Mouse (Mus musculus) myocyte (in vitro differentiated cells): Measurements from ENCODE around the gene Hba-a2. TPM values are rescaled to one million over a fixed set of nuclear protein-coding genes. Genes with fewer than 3 reads are reported as not detected.

Source experiments
- H3K27me3 ChIP-seq: one replicate; pipeline ENCODE4 v1.6.1; 2011; ENCODE audit not compliant: control insufficient read depth, insufficient read depth, insufficient read length
- H3K36me3 ChIP-seq: one replicate; pipeline ENCODE4 v1.6.1; 2011; ENCODE audit not compliant: control insufficient read depth, insufficient read depth
- H3K4me2 ChIP-seq: one replicate; pipeline ENCODE4 v1.6.1; 2011; ENCODE audit warnings: low read depth, control low read depth
- H3K4me3 ChIP-seq: one replicate; pipeline ENCODE4 v1.5.1; 2011; ENCODE audit warnings: mild to moderate bottlenecking, control low read depth, moderate library complexity
- H3K79me2 ChIP-seq: one replicate; pipeline ENCODE4 v1.6.1; 2011; ENCODE audit not compliant: control insufficient read depth, insufficient read depth
- H3ac ChIP-seq: one replicate; pipeline ENCODE4 v1.6.1; 2011; ENCODE audit not compliant: control insufficient read depth, insufficient read length
- CEBPB ChIP-seq: IDR thresholded peaks from 2 replicates; pipeline ENCODE4 v1.6.1; 2011; ENCODE audit warnings: mild to moderate bottlenecking, moderate library complexity; ENCODE audit not compliant: poor library complexity, insufficient read depth, severe bottlenecking
- E2F4 ChIP-seq: IDR thresholded peaks from one replicate; pipeline ENCODE4 v1.6.1; 2011; ENCODE audit warnings: mild to moderate bottlenecking, control low read depth, moderate library complexity; ENCODE audit not compliant: insufficient read depth
- MAX ChIP-seq: IDR thresholded peaks from one replicate; pipeline ENCODE4 v1.6.1; 2011; ENCODE audit warnings: low read depth, mild to moderate bottlenecking, control low read depth
- MYOD1 ChIP-seq, 3 experiments: IDR thresholded peaks; one replicate each; pipeline ENCODE4 v1.6.1; 2011; ENCODE audit warnings: control low read depth in 2 of 3, low read depth in 2 of 3, mild to moderate bottlenecking in 2 of 3, moderate library complexity in 1 of 3; ENCODE audit not compliant: insufficient read length in 2 of 3, control insufficient read depth in 1 of 3
- MYOG ChIP-seq, 3 experiments: IDR thresholded peaks; one replicate each; pipeline ENCODE4 v1.6.1; 2011; ENCODE audit warnings: control low read depth in 2 of 3, low read depth in 2 of 3, mild to moderate bottlenecking in 2 of 3; ENCODE audit not compliant: insufficient read length in 2 of 3, control insufficient read depth in 1 of 3, insufficient read depth in 1 of 3
- POLR2A ChIP-seq: IDR thresholded peaks from one replicate; pipeline ENCODE4 v1.6.1; 2011; ENCODE audit warnings: low read depth, mild to moderate bottlenecking, control low read depth, moderate library complexity; ENCODE audit not compliant: insufficient read length
- POLR2AphosphoS2 ChIP-seq: IDR thresholded peaks from one replicate; pipeline ENCODE4 v1.6.1; 2011; ENCODE audit warnings: low read depth, control low read depth; ENCODE audit not compliant: insufficient read length
- REST ChIP-seq: IDR thresholded peaks from one replicate; pipeline ENCODE4 v1.6.1; 2011; ENCODE audit warnings: mild to moderate bottlenecking, control low read depth, moderate library complexity; ENCODE audit not compliant: insufficient read depth, insufficient read length
- SRF ChIP-seq: IDR thresholded peaks from one replicate; pipeline ENCODE4 v1.6.1; 2011; ENCODE audit warnings: low read depth; ENCODE audit not compliant: control insufficient read depth, insufficient read length
- TCF12 ChIP-seq: IDR thresholded peaks from one replicate; pipeline ENCODE4 v1.6.1; 2011; ENCODE audit warnings: mild to moderate bottlenecking, control low read depth; ENCODE audit not compliant: poor library complexity, insufficient read depth, severe bottlenecking
- TCF3 ChIP-seq: IDR thresholded peaks from one replicate; pipeline ENCODE4 v1.6.1; 2011; ENCODE audit warnings: low read depth, control low read depth; ENCODE audit not compliant: insufficient read length
- USF1 ChIP-seq: IDR thresholded peaks from one replicate; pipeline ENCODE4 v1.6.1; 2011; ENCODE audit warnings: low read depth, mild to moderate bottlenecking, control low read depth, moderate library complexity
- polyA plus RNA-seq: library from polyadenylated mRNA; unstranded; fragments of >200 nt; fragmentation: generic; extraction: Trizol; gene quantifications from one replicate; pipeline ENCODE4 v1.2.1, GENCODE M21; 2012; ENCODE audit warnings: missing spikeins

Gene Hba-a2
- polyA plus RNA-seq, 1 experiment: not detected

DNA sequence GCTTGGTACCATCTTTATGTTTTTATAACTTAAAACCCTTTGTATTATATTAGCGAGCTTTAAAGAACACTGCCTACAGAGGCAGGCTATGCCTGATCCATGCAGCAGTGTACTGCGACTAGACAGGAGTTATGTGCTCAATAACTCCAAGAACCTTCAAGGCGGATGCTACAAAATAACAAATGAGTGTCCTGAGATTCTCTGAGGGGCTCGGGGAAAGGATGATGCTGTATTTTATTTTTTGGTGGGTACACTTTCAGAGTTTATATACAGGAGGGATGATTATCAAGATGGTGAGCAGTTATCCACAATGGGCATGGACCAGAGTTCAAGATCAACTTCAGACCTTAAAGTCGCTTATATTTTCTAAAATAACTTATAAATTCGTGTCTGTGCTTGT, 29.5 kb upstream of the Hba-a2 start:
- H3K4me2 ChIP-seq: peak overlapping the region; percentile 92
- H3K4me3 ChIP-seq: peak overlapping the region; percentile 61
- peaks cover 28% of the 10 kb centered on the region for H3K79me2 ChIP-seq
- no peaks in the 10 kb centered on the region for H3K27me3 ChIP-seq
- TF ChIP-seq TCF12 (no peak), MYOD1 (IDR thresholded peaks at IDR 0.05; ENCODE audit: control insufficient read depth in 1 of 3, insufficient read length in 2 of 3, low read depth in 2 of 3) (no peak), POLR2A (no peak), POLR2AphosphoS2 (no peak), MAX (no peak), E2F4 (no peak), TCF3 (no peak), CEBPB (no peak), REST (no peak), MYOG (IDR thresholded peaks at IDR 0.05; ENCODE audit: control insufficient read depth in 1 of 3, insufficient read depth in 1 of 3, insufficient read length in 2 of 3, low read depth in 2 of 3) (no peak), SRF (no peak)
- peak overlapping the region; percentile 58 for H3ac ChIP-seq
- H3K36me3 ChIP-seq: no peaks in the 10 kb centered on the region

DNA sequence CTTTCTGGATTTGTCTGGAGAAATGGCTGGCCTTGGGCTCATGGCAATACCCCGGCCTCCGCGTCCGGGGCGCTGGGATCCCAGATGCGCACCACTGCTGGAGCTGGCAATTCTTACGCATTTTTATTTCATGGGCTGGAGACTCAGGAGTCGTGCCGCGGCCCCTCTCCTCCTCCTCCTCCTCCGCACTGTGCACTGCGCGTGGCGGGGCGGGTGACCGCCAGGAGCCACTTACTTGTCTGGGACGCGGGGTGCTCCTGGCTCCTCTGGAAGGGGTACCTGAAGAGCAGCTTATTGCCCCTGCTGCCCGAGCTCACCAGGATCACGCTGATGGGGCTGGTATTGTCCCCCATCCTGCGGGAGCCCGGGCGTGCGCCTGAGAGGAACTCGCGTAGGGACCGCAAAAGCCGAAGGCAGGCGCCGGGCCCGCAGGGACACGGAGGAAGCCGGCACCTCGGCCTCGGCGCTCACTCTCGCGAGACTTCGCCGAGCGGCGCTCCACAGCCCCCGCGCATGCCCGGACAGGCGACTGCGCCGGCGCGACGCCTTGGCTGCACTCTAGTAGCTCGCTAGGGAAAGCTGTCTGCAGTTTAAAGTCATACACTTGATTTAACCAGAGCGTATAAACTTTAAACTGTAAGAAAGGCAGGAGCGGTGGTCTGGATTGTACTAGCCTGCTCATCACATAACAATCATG, 29.0 kb upstream of the Hba-a2 start, which contains the start of gene Nprl3:
TSS of gene Nprl3 (minus strand) at position 520 of the 697 bp plus-strand sequence.
- Histone ChIP-seq H3K27me3 (no peaks in the 10 kb centered on the region), H3K4me2 (peak within 1 kb of the TSS; percentile 99), H3K79me2 (peaks cover 28% of the 10 kb centered on the region), H3ac (peak within 1 kb of the TSS; percentile 58), H3K4me3 (peak within 1 kb of the TSS; percentile 61), H3K36me3 (no peaks in the 10 kb centered on the region)
- TF ChIP-seq MYOG (IDR thresholded peaks at IDR 0.05; ENCODE audit: control insufficient read depth in 1 of 3, insufficient read depth in 1 of 3, insufficient read length in 2 of 3, low read depth in 2 of 3) (no peak), POLR2A (peak; percentile 96), POLR2AphosphoS2 (peak; percentile 98), TCF3 (no peak)

DNA sequence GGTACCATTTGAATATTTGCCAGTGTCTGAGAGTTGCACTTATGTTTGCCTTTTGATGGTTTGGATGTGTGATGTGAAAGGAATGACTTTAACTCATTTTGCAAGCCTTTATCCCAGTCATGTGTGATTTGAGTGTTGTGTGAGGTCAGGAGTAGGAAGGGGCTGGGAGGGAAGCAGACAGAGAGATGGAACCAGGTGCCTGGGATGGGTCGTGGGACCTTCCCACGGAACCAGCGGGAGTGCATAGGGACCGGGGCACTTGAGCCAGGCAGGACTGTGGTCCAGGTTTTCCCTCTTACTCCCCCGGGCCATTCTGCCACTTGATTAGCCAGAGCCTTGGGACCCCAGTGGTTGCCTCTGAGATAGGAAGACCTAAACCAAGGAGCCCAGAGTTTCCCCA, 28.3 kb upstream of the Hba-a2 start:
- Histone ChIP-seq H3K79me2 (peaks cover 27% of the 10 kb centered on the region), H3ac (peak overlapping the region; percentile 58), H3K36me3 (no peaks in the 10 kb centered on the region), H3K4me2 (peak overlapping the region; percentile 99), H3K4me3 (peak overlapping the region; percentile 61), H3K27me3 (no peaks in the 10 kb centered on the region)
- TF ChIP-seq CEBPB (no peak), MYOG (IDR thresholded peaks at IDR 0.05; ENCODE audit: control insufficient read depth in 1 of 3, insufficient read depth in 1 of 3, insufficient read length in 2 of 3, low read depth in 2 of 3) (no peak), MYOD1 (IDR thresholded peaks at IDR 0.05; ENCODE audit: control insufficient read depth in 1 of 3, insufficient read length in 2 of 3, low read depth in 2 of 3) (no peak), POLR2AphosphoS2 (no peak), SRF (no peak), TCF3 (no peak), REST (no peak), USF1 (no peak), TCF12 (no peak)

DNA sequence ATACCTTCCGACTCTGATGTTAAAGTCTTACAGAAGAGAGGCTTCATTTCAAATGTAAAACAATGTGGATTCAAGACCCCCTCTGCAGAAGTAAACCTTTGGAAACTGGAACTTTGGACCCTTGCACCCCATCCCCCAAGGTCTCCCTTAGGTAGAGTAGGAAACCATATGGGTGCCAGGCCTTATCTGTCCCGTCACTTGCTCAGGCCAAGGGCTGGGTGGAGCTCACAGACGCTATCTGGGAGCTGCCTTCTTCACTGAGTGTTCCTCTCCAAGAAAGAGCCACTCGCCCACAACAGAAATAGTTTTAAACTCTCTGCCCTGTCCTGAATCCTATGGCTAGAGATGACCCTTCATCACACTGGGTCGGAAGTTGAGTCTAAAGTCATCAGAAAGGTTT, 27.3 kb upstream of the Hba-a2 start:
- Histone ChIP-seq H3K36me3 (no peaks in the 10 kb centered on the region), H3ac (no peak overlapping the region), H3K4me2 (no peak overlapping the region)

DNA sequence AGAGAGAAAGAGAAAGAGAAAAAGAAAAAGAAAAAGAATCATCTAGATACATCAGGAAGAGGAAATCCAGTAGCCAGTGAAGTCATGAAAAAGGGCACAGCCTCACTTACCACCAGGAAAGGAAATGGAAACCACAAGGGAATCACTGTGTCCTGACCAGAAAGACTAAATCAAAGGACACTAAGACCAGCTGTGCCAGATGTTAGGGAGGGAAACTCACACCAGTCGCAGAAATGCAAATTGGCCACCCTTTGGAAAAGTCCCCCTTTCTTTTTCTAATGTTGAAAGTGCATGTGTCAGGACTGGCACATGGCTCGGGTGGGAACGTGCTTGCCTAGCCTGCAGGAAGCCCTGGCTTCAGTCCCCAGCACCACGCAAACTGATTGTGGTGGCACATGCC, 25.1 kb upstream of the Hba-a2 start:
- H3K4me2 ChIP-seq: peak overlapping the region; percentile 36
- H3K79me2 ChIP-seq: peaks cover 10% of the 10 kb centered on the region
- no peak overlapping the region for H3K4me3 ChIP-seq
- TF ChIP-seq CEBPB (no peak), TCF3 (no peak), MYOD1 (IDR thresholded peaks at IDR 0.05; ENCODE audit: control insufficient read depth in 1 of 3, insufficient read length in 2 of 3, low read depth in 2 of 3) (no peak), SRF (no peak), MYOG (IDR thresholded peaks at IDR 0.05; ENCODE audit: control insufficient read depth in 1 of 3, insufficient read depth in 1 of 3, insufficient read length in 2 of 3, low read depth in 2 of 3) (no peak), POLR2A (no peak), E2F4 (no peak), TCF12 (no peak), REST (no peak), POLR2AphosphoS2 (no peak), USF1 (no peak), MAX (no peak)
- peaks cover 2% of the 10 kb centered on the region for H3K27me3 ChIP-seq
- H3K36me3 ChIP-seq: no peaks in the 10 kb centered on the region
- no peak overlapping the region for H3ac ChIP-seq

More for the DNA sequence above, 27.3 kb upstream of the Hba-a2 start:
- Histone ChIP-seq H3K27me3 (no peaks in the 10 kb centered on the region), H3K4me3 (no peak overlapping the region), H3K79me2 (peaks cover 17% of the 10 kb centered on the region)
- TF ChIP-seq E2F4: no peak
- TF ChIP-seq REST: no peak
- no peak for TF ChIP-seq POLR2AphosphoS2
- no peak for TF ChIP-seq MAX
- TF ChIP-seq MYOD1 (IDR thresholded peaks at IDR 0.05; ENCODE audit: control insufficient read depth in 1 of 3, insufficient read length in 2 of 3, low read depth in 2 of 3): no peak
- TF ChIP-seq TCF3: no peak
- TF ChIP-seq SRF: no peak
- no peak for TF ChIP-seq MYOG (IDR thresholded peaks at IDR 0.05; ENCODE audit: control insufficient read depth in 1 of 3, insufficient read depth in 1 of 3, insufficient read length in 2 of 3, low read depth in 2 of 3)
